Mouse (Mus musculus) limb, embryonic 14.5 days (tissue): ENCODE results near the gene Rbm20. TPM values are rescaled to one million over a fixed set of nuclear protein-coding genes. Genes with fewer than 3 reads are reported as not detected.
"Not testable (repeated sequence)": the region's sequence is repeated elsewhere in the genome, so short reads cannot be mapped to it uniquely, and the experiment has no call there.

Experiments
- ATAC-seq: fragments of 200-750 bp; cut with Nextera tagmentation; 2 replicates; pipeline ENCODE4 v1.8.0; 2017; ENCODE audit warnings: low read depth, moderate number of reproducible peaks, moderate TSS enrichment; ENCODE audit not compliant: low FRiP score
- DNase-seq: peaks from one replicate; pipeline ENCODE4 v3.0.0-alpha.2; 2015; ENCODE audit warnings: low spot score
- H3K27ac ChIP-seq: fragments of 300-500 bp; sonication (generic); replicated peaks from 2 replicates; pipeline ENCODE4 v1.5.1; 2014; ENCODE audit warnings: low read depth, mild to moderate bottlenecking, low read length, moderate library complexity, mixed read lengths
- H3K27me3 ChIP-seq: fragments of 300-500 bp; sonication (generic); 2 replicates; pipeline ENCODE4 v1.6.1; 2014; ENCODE audit warnings: low read length, mixed read lengths; ENCODE audit not compliant: control insufficient read depth, insufficient read depth
- H3K36me3 ChIP-seq: fragments of 300-500 bp; sonication (generic); 2 replicates; pipeline ENCODE4 v1.6.1; 2014; ENCODE audit warnings: mild to moderate bottlenecking, low read length, moderate library complexity, mixed read lengths; ENCODE audit not compliant: control insufficient read depth, insufficient read depth
- H3K4me1 ChIP-seq: fragments of 300-500 bp; sonication (generic); 2 replicates; pipeline ENCODE4 v1.6.1; 2014; ENCODE audit warnings: antibody characterized with exemption, low read length, mixed read lengths; ENCODE audit not compliant: control insufficient read depth, insufficient read depth
- H3K4me2 ChIP-seq: fragments of 300-500 bp; sonication (generic); replicated peaks from 2 replicates; pipeline ENCODE4 v1.6.1; 2014; ENCODE audit warnings: low read depth, mild to moderate bottlenecking, low read length, moderate library complexity; ENCODE audit not compliant: severe bottlenecking
- H3K4me3 ChIP-seq: fragments of 300-500 bp; sonication (generic); replicated peaks from 2 replicates; pipeline ENCODE4 v1.5.1; 2014; ENCODE audit warnings: low read length
- H3K9ac ChIP-seq: fragments of 300-500 bp; sonication (generic); 2 replicates; pipeline ENCODE4 v1.6.1; 2014; ENCODE audit warnings: mild to moderate bottlenecking, low read depth, low read length, moderate library complexity; ENCODE audit not compliant: severe bottlenecking
- H3K9me3 ChIP-seq: fragments of 300-500 bp; sonication (generic); 2 replicates; pipeline ENCODE4 v1.6.1; 2016; ENCODE audit warnings: low read length; ENCODE audit not compliant: control insufficient read depth
- POLR2A ChIP-seq: fragments of 200-500 bp; IDR thresholded peaks from 2 replicates; pipeline ENCODE4 v1.8.0; 2012; ENCODE audit warnings: inconsistent platforms, mild to moderate bottlenecking, moderate library complexity, borderline replicate concordance; ENCODE audit not compliant: insufficient read depth, insufficient read length; ENCODE audit errors: extremely low read depth
- WGBS: fragments of 180-500 bp; shearing (Covaris S2); extraction: QIAGEN DNeasy Blood & Tissue Kit; methylation state at CpG from one replicate; pipeline ENCODE4 v1.1.7; 2014; 5-methylcytosine and 5-hydroxymethylcytosine counted together
- polyA plus RNA-seq, 2 experiments: library from polyadenylated mRNA; depleted of rRNA in 1 of 2; stranded (reverse) in 1 of 2; unstranded in 1 of 2; fragments of >200 nt; fragmentation: Nextera tagmentation in 1 of 2; extraction: Ambion mirVana in 1 of 2; gene quantifications; 2 replicates each; pipeline versions ENCODE4 v1.2.1 to v1.2.3; 2012 to 2014

Rbm20 gene
- polyA plus RNA-seq, 2 experiments: 5.5 to 10.0 TPM

- Histone ChIP-seq H3K27ac (no peak overlapping the region), H3K36me3 (peaks cover 3% of the 10 kb centered on the region; the same call in 1 of the 2 replicates), H3K4me2 (peak overlapping the region; percentile 37), H3K4me3 (peak overlapping the region; percentile 4; the same call in 1 of the 2 replicates), H3K9me3 (no peaks in the 10 kb centered on the region), H3K9ac (no peak overlapping the region), H3K4me1 (peaks cover 17% of the 10 kb centered on the region), H3K27me3 (peaks cover 6% of the 10 kb centered on the region; the same call in 1 of the 2 replicates)
- TF ChIP-seq POLR2A: no peak
- 18% methylated on average over 20 of the region's 20 CpGs for WGBS
- DNase-seq: peak; percentile 89
- peak; percentile 83 for ATAC-seq
Observed at GRCm38 (mm10) chr19:53653624-53654467, 23.3 kb upstream of the Rbm20 start.

GRCm38 (mm10) chr19:53656443-53656842 is 20.7 kb upstream of the Rbm20 start:
- not testable (repeated sequence) for H3K27me3 ChIP-seq, H3K9me3 ChIP-seq, ATAC-seq, H3K27ac ChIP-seq, H3K4me3 ChIP-seq, H3K9ac ChIP-seq, DNase-seq, H3K4me2 ChIP-seq, H3K36me3 ChIP-seq
- H3K4me1 ChIP-seq: peaks cover 14% of the 10 kb centered on the region
- 88% methylated on average over 11 of the region's 11 CpGs for WGBS

- peaks cover 6% of the 10 kb centered on the region; the same call in 1 of the 2 replicates for H3K27me3 ChIP-seq
- H3K4me3 ChIP-seq: no peak overlapping the region
- 82% methylated on average over 5 of the region's 5 CpGs for WGBS
- H3K9me3 ChIP-seq: no peaks in the 10 kb centered on the region
- H3K4me2 ChIP-seq: no peak overlapping the region
- ATAC-seq: no peak
- H3K9ac ChIP-seq: no peak overlapping the region
- H3K36me3 ChIP-seq: no peaks in the 10 kb centered on the region
- H3K27ac ChIP-seq: no peak overlapping the region
- no peak for DNase-seq
- H3K4me1 ChIP-seq: peaks cover 14% of the 10 kb centered on the region
- TF ChIP-seq POLR2A: no peak
Observed at GRCm38 (mm10) chr19:53657437-53657836, 19.7 kb upstream of the Rbm20 start.

DNA sequence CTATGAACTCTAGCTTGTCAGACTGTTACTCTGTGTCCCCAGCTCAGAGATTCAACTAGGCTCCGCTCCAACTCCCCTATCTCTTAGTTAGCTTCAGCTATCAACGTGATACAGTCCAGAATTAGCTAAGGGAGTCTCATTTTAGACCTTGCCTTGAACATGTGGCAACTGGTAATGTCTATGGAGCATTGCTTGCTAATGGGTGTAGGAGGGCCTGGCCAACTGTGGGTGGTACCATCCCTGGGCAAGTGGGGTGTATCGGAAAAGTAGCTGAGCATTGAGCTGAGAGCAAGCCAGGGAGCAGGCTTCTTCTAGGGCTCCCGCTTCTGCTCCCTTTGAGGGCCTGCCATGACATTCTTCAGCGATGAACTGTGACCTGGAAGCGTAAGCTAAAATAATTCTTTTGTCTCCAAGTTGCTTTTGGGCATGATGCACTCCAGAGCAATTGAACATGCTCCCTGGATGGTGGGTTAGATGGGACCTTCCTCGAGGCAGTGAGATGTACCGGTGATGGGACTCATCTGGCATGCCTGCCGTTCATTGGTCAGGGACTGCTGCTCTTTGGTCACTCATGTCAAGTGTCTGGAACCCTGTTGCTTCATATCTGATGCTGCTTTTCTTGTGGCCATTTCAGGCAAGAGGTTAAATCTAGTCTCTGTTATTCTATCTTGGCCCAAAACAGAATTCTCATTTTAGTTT is 16.2 kb upstream of the Rbm20 start:
- TF ChIP-seq POLR2A: no peak
- Histone ChIP-seq H3K4me1 (no peaks in the 10 kb centered on the region), H3K9ac (no peak overlapping the region), H3K36me3 (no peaks in the 10 kb centered on the region), H3K4me3 (no peak overlapping the region), H3K9me3 (no peaks in the 10 kb centered on the region), H3K4me2 (no peak overlapping the region), H3K27ac (no peak overlapping the region), H3K27me3 (peaks cover 6% of the 10 kb centered on the region; the same call in 1 of the 2 replicates)
- DNase-seq (no peak), ATAC-seq (no peak)
- WGBS: 85% methylated on average over 9 of the region's 9 CpGs

DNA sequence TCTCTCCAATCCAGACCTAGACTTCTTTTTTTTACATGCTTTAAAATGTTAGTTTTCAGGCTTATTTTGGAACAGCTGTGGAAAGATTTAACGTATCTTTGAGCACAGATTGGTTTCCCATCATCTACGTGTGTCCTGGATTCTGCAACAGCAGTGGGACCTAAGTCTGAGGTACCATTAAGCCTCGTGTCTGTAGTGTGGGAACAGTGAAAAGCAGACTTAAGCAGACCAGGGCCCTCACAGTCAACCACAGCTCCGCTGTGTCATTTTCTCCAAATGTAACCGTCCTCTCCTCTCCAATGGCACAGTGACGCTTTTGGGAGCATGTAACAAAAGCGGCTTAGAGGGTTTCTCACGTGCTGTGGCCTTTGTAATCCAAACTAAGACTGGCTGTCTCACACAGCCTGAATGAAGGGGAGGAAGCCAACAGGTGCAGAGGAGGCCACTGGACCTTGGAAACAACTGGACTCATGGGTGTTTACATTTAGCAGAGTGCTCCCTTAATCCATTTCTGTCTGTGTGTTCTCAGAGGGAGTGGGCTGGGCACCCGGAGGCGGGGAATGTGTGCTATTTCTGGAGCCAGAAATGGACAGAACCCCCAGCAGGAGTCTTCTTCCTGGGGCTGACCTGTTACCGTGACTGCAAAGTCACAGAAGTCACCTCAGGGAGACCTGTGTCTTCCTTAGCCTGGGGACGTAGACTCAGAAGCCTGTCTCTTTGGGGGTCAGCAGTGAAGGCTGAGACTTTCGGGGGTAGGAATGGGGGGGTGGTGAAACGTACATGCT is 15.0 kb upstream of the Rbm20 start:
- Histone ChIP-seq H3K27ac (no peak overlapping the region), H3K9ac (no peak overlapping the region), H3K9me3 (no peaks in the 10 kb centered on the region), H3K27me3 (peaks cover 6% of the 10 kb centered on the region; the same call in 1 of the 2 replicates), H3K4me2 (no peak overlapping the region), H3K4me1 (no peaks in the 10 kb centered on the region), H3K36me3 (no peaks in the 10 kb centered on the region), H3K4me3 (no peak overlapping the region)
- TF ChIP-seq POLR2A: no peak
- no peak for DNase-seq
- WGBS: 48% methylated on average over 14 of the region's 14 CpGs
- peak; percentile 76 for ATAC-seq
